Mouse (Mus musculus): ENCODE results near the gene Shb.

The Shb gene

GRCm38 (mm10) chr4:45527562-45528354 is 4.5 kb downstream of the Shb start:
- no peak for DNase-seq (ENCODE audit: extremely low spot score)

- DNase-seq (ENCODE audit: extremely low spot score), result no peak
Measured at GRCm38 (mm10) chr4:45526846-45527561, 5.3 kb downstream of the Shb start.

GRCm38 (mm10) chr4:45526175-45526574 is 6.1 kb downstream of the Shb start:
- no peak for DNase-seq (ENCODE audit: extremely low spot score)

- DNase-seq (ENCODE audit: extremely low spot score), result no peak
Measured at GRCm38 (mm10) chr4:45525541-45525940, 6.7 kb downstream of the Shb start.

GRCm38 (mm10) chr4:45524602-45525001 is 7.7 kb downstream of the Shb start:
- no peak for DNase-seq (ENCODE audit: extremely low spot score)

- DNase-seq (ENCODE audit: extremely low spot score), result no peak
Measured at GRCm38 (mm10) chr4:45523360-45523759, 8.9 kb downstream of the Shb start.

- DNase-seq (ENCODE audit: extremely low spot score), result no peak
Measured at GRCm38 (mm10) chr4:45522956-45523355, 9.3 kb downstream of the Shb start.

GRCm38 (mm10) chr4:45522583-45522900 is 9.7 kb downstream of the Shb start:
- DNase-seq (ENCODE audit: extremely low spot score), result no peak

GRCm38 (mm10) chr4:45521705-45522582 is 10.3 kb downstream of the Shb start:
- no peak for DNase-seq (ENCODE audit: extremely low spot score)

GRCm38 (mm10) chr4:45520375-45520774 is 11.9 kb downstream of the Shb start:
- no peak for DNase-seq (ENCODE audit: extremely low spot score)

GRCm38 (mm10) chr4:45517399-45517798 is 14.9 kb downstream of the Shb start:
- DNase-seq (ENCODE audit: extremely low spot score), result no peak

- no peak for DNase-seq (ENCODE audit: extremely low spot score)
Measured at GRCm38 (mm10) chr4:45515894-45516293, 16.4 kb downstream of the Shb start.

GRCm38 (mm10) chr4:45514406-45514805 is 17.9 kb downstream of the Shb start:
- DNase-seq (ENCODE audit: extremely low spot score), result no peak

GRCm38 (mm10) chr4:45513791-45514293 is 18.4 kb downstream of the Shb start:
- peak; percentile 61 for DNase-seq (ENCODE audit: extremely low spot score)

- DNase-seq (ENCODE audit: extremely low spot score), result no peak
Measured at GRCm38 (mm10) chr4:45513340-45513739, 18.9 kb downstream of the Shb start.

- DNase-seq (ENCODE audit: extremely low spot score), result peak; percentile 40
Measured at GRCm38 (mm10) chr4:45510163-45510562, 22.1 kb downstream of the Shb start.

GRCm38 (mm10) chr4:45509416-45509815 is 22.9 kb downstream of the Shb start:
- DNase-seq (ENCODE audit: extremely low spot score), result no peak

GRCm38 (mm10) chr4:45508469-45508868 is 23.8 kb downstream of the Shb start:
- DNase-seq (ENCODE audit: extremely low spot score), result no peak

GRCm38 (mm10) chr4:45507476-45507875 is 24.8 kb downstream of the Shb start:
- DNase-seq (ENCODE audit: extremely low spot score), result no peak

GRCm38 (mm10) chr4:45507039-45507438 is 25.2 kb downstream of the Shb start:
- DNase-seq (ENCODE audit: extremely low spot score), result peak; percentile 42

GRCm38 (mm10) chr4:45506613-45507012 is 25.7 kb downstream of the Shb start:
- no peak for DNase-seq (ENCODE audit: extremely low spot score)

GRCm38 (mm10) chr4:45505671-45506070 is 26.6 kb downstream of the Shb start:
- DNase-seq (ENCODE audit: extremely low spot score), result no peak

All from embryo, embryonic 9.5 days (tissue).